Mouse (Mus musculus) bone marrow, adult 2 months (tissue): ENCODE measurements at regions not wholly inside any gene's neighbourhood (a gene's known extent, or its start where the extent isn't known, plus 50 kb on each side); places are given as distances from the start of the nearest gene placed in this dataset.
"Not testable (repeated sequence)": the region's sequence is repeated elsewhere in the genome, so short reads cannot be mapped to it uniquely, and the experiment has no call there.

Experiments
- CTCF ChIP-seq: fragments of 200-500 bp; IDR thresholded peaks from 2 replicates; pipeline ENCODE4 v1.5.1; 2011; ENCODE audit warnings: low read length, control low read depth; ENCODE audit not compliant: control insufficient read depth, insufficient read depth
- POLR2A ChIP-seq: fragments of 200-500 bp; IDR thresholded peaks from 2 replicates; pipeline ENCODE4 v1.6.1; 2011; ENCODE audit warnings: low read depth, mild to moderate bottlenecking, control low read depth, low read length, borderline replicate concordance; ENCODE audit not compliant: control insufficient read depth

- not testable (repeated sequence) for TF ChIP-seq POLR2A, CTCF
These were observed 81.3 kb upstream of the Tcf12 start for GRCm38 (mm10) chr9:72192953-72193337.
